Mouse (Mus musculus) right cerebral cortex, postnatal 10 days (tissue): Measurements from ENCODE around the gene Myo18b.

ENCODE experiments used
- DNase-seq, 2 experiments: peaks; one replicate each; pipeline ENCODE4 v3.0.0; 2021; ENCODE audit warnings: low spot score in 2 of 2

The Myo18b gene

GRCm38 (mm10) chr5:112678153-112678552 is 218.0 kb downstream of the Myo18b start:
- no peak for DNase-seq

- no peak for DNase-seq
Observed at GRCm38 (mm10) chr5:112674806-112675205, 221.4 kb downstream of the Myo18b start.

GRCm38 (mm10) chr5:112672457-112672856 is 223.7 kb downstream of the Myo18b start:
- no peak for DNase-seq

- DNase-seq: no peak
Observed at GRCm38 (mm10) chr5:112671961-112672360, 224.2 kb downstream of the Myo18b start.

GRCm38 (mm10) chr5:112667153-112667552 is 229.0 kb downstream of the Myo18b start:
- DNase-seq: peak; percentile 58 to 68

GRCm38 (mm10) chr5:112665661-112666060 is 230.5 kb downstream of the Myo18b start:
- peak; percentile 51 to 56 for DNase-seq

GRCm38 (mm10) chr5:112663701-112664100 is 232.5 kb downstream of the Myo18b start:
- no peak for DNase-seq

GRCm38 (mm10) chr5:112660924-112661431 is 235.2 kb downstream of the Myo18b start:
- DNase-seq: peak in 1 of 2 experiments; percentile 42

- no peak for DNase-seq
Observed at GRCm38 (mm10) chr5:112659295-112659694, 236.9 kb downstream of the Myo18b start.

GRCm38 (mm10) chr5:112656811-112657210 is 239.4 kb downstream of the Myo18b start:
- no peak for DNase-seq

- no peak for DNase-seq
Observed at GRCm38 (mm10) chr5:112655986-112656541, 240.1 kb downstream of the Myo18b start.

GRCm38 (mm10) chr5:112655529-112655928 is 240.6 kb downstream of the Myo18b start:
- DNase-seq: no peak

GRCm38 (mm10) chr5:112652036-112652435 is 244.1 kb downstream of the Myo18b start:
- DNase-seq: peak; percentile 72 to 79

- DNase-seq: no peak
Observed at GRCm38 (mm10) chr5:112649164-112649702, 246.9 kb downstream of the Myo18b start.

GRCm38 (mm10) chr5:112646871-112647270 is 249.3 kb downstream of the Myo18b start:
- no peak for DNase-seq

GRCm38 (mm10) chr5:112645535-112645934 is 250.6 kb downstream of the Myo18b start:
- no peak for DNase-seq

- DNase-seq: peak; percentile 59 to 71
Observed at GRCm38 (mm10) chr5:112643533-112644272, 252.5 kb downstream of the Myo18b start.

GRCm38 (mm10) chr5:112642731-112643130 is 253.4 kb downstream of the Myo18b start:
- no peak for DNase-seq

GRCm38 (mm10) chr5:112641770-112642169 is 254.4 kb downstream of the Myo18b start:
- DNase-seq: no peak

GRCm38 (mm10) chr5:112641131-112641530 is 255.0 kb downstream of the Myo18b start:
- no peak for DNase-seq

- DNase-seq: no peak
Observed at GRCm38 (mm10) chr5:112640651-112641050, 255.5 kb downstream of the Myo18b start.
